Mouse (Mus musculus) gastrocnemius, adult 2 months (tissue): ENCODE measurements around the gene Trpm6. TPM values are rescaled to one million over a fixed set of nuclear protein-coding genes. Genes with fewer than 3 reads are reported as not detected.
A peak's percentile ranks its signal among the peaks of the same experiment; 100 is the strongest.

Experiments used
- DNase-seq: peaks from one replicate; pipeline ENCODE4 v3.0.0; 2022
- H3K27ac ChIP-seq: fragments of 200-600 bp; 2 replicates; pipeline ENCODE4 v1.8.1; 2022; ENCODE audit warnings: mild to moderate bottlenecking
- H3K4me3 ChIP-seq: fragments of 200-600 bp; 2 replicates; pipeline ENCODE4 v1.8.1; 2022; ENCODE audit warnings: mild to moderate bottlenecking, moderate library complexity
- CTCF ChIP-seq: fragments of 200-600 bp; IDR thresholded peaks from 2 replicates; pipeline ENCODE4 v1.8.1; 2022; ENCODE audit warnings: antibody characterized with exemption, mild to moderate bottlenecking, moderate library complexity
- intact Hi-C: fragments of 180-260 bp; cut with DNase I; formaldehyde crosslinking; loops from one replicate; pipeline ENCODE4 v1.15.1; 2025
- total RNA-seq, 2 experiments: library from RNA; stranded (reverse); gene quantifications; 2 replicates each; pipeline ENCODE4 v1.2.3; 2021

Trpm6 gene
- total RNA-seq, 2 experiments from 2014 or later: 0.06 TPM; not detected in 1

DNA sequence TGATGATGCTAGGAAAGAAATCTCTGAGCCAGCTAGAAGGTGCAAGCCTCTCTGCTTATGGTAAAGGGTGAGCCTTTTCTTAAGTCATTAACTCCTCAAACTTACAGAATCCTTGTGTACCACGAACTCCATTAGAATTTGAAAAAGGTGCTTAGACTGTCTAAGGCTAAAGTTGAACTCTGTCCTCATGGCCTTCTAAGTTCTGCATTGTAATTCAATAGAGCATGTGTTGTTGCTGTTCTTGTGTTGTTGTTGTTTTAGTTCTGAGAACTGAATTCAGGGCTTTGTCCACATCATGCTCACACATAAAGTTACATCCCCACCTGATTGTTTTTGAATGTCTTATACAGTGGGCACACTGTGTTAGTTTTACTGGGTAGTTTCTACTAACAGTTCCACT lies 49.9 kb downstream of the Trpm6 start:
- no peak for DNase-seq
- no peak overlapping the region for H3K27ac ChIP-seq
- no peak overlapping the region for H3K4me3 ChIP-seq
- TF ChIP-seq CTCF: no peak
- intact Hi-C loops: no loop called here

DNA sequence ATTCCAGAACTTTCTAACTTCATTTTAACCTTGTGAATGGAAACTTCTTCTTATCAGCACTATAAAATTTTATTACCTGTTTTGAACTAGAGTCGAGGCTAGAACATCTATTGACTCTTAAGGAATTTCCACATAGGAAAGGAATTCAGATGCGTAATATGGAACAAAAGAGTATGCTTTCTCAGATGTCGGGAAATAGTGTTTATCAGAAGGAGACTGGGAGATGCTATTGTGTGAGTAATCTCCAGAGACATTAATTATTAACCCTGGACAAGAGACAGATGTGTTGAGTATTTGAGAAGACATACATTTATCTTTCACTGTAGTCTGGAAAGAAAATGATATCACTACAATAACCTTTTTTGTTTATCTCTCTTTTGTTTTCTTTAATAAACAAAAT lies 61.5 kb downstream of the Trpm6 start:
- H3K27ac ChIP-seq: no peak overlapping the region
- H3K4me3 ChIP-seq: no peak overlapping the region
- intact Hi-C loops: no loop called here

DNA sequence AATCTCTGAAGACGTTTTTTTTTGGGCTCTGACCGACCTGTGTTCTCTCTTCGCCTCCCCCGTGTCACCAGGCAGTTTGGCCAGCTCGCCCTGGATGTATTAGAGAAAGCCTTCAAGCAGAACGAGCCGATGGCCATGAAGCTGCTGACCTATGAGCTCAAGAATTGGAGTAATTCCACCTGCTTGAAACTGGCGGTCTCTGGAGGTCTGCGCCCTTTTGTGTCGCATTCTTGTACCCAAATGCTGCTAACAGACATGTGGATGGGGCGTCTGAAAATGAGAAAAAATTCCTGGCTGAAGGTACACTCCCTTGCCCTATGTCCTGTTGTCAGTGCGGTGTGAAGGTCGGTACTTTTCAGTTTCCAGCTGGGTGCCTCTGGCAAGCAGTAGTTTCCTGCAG lies 65.4 kb downstream of the Trpm6 start:
- H3K27ac ChIP-seq: no peak overlapping the region
- intact Hi-C loops: no loop called here
- no peak overlapping the region for H3K4me3 ChIP-seq
- no peak for DNase-seq
- TF ChIP-seq CTCF: no peak

More for the DNA sequence above, 61.5 kb downstream of the Trpm6 start:
- TF ChIP-seq CTCF: no peak
- no peak for DNase-seq

DNA sequence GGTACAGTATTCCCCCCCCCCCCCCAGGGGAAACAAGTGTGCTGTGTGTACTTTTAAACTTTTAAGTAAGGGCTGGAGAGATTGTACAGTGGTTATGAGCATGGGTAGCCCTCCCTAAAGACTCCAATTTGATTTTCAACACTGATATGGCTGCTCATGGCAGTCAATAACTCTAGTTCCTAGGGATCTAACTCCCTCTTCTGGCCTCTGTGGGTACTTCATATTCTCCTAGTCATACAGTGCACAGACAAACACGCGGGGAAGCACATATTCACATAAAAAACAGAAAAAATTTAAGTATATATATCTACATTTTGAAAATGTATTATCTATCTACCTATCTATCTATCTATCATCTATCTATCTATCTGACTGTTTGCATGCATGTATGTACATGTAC lies 67.6 kb downstream of the Trpm6 start:
- intact Hi-C loops: no loop called here
- no peak for TF ChIP-seq CTCF

DNA sequence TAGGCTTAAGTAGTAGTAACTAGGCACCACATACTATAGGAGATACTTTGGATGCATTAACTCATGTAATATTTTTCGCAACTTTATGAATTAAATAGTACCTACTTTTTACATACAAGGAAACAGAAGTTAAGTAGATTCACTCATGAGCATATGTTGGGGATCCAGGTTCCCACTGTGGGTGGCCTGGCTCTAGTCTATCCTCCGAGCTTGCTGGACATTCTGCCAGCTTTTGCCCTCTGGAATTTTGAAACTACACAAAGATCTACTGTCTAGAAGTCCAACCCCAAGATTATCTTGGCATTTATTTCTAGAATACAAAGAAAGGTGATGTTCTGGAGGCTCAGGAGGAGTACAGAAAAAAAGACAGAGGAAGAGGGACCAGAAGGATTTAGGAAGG lies 78.8 kb downstream of the Trpm6 start:
- Histone ChIP-seq H3K27ac (no peak overlapping the region), H3K4me3 (no peak overlapping the region)
- TF ChIP-seq CTCF: no peak
- no peak for DNase-seq
- intact Hi-C loops: no loop called here

More for the DNA sequence above, 67.6 kb downstream of the Trpm6 start:
- DNase-seq: no peak
- H3K27ac ChIP-seq: no peak overlapping the region
- H3K4me3 ChIP-seq: no peak overlapping the region

DNA sequence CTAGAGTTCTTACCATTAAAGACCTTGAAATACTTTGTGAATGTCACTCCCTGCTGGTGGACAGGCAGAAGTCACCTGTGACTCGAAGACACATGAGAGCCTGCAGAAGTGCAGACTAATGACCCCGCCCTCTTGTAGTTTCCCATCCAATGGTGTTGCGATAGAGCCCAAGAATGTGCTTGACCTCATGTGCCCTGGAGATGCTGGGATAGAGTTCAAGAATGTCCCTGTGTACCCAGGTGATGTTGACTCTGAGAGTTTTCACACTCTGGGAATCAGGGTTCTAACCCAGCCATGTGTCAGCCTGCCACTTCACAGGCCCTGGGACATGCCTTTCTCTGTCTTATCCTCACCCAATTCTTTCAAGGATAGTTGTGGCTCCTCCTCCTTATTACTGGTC lies 81.4 kb downstream of the Trpm6 start:
- TF ChIP-seq CTCF: no peak
- no peak overlapping the region for H3K4me3 ChIP-seq
- intact Hi-C loops: loop anchor here (10.0 kb wide), 1 partner anchor 1366 kb away; no protein-coding TSS in a partner anchor
- no peak for DNase-seq
- H3K27ac ChIP-seq: no peak overlapping the region

DNA sequence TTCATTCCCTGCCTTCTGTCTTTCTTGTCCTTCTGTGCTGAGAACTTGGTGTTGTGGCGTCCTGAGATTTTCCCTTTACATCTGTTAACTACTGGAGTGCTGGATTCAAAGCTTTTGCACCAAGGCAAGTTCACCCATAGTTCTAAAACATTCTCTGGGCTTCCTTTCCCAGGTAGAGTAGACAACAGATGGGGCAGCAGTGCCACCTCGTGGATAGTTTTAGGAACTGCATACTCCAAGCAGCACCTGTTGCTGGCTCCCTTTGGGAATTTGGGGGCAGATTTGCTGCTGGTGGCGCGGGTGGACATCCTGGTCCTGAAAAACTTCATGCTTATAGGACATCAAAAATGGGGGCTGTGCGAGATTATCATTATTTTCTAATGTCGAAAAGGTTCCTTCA lies 85.2 kb downstream of the Trpm6 start:
- Histone ChIP-seq H3K27ac (no peak overlapping the region), H3K4me3 (no peak overlapping the region)
- intact Hi-C loops: loop anchor here (10.0 kb wide), 1 partner anchor 1370 kb away; no protein-coding TSS in a partner anchor
- TF ChIP-seq CTCF: peak; percentile 91
- DNase-seq: peak; percentile 35

DNA sequence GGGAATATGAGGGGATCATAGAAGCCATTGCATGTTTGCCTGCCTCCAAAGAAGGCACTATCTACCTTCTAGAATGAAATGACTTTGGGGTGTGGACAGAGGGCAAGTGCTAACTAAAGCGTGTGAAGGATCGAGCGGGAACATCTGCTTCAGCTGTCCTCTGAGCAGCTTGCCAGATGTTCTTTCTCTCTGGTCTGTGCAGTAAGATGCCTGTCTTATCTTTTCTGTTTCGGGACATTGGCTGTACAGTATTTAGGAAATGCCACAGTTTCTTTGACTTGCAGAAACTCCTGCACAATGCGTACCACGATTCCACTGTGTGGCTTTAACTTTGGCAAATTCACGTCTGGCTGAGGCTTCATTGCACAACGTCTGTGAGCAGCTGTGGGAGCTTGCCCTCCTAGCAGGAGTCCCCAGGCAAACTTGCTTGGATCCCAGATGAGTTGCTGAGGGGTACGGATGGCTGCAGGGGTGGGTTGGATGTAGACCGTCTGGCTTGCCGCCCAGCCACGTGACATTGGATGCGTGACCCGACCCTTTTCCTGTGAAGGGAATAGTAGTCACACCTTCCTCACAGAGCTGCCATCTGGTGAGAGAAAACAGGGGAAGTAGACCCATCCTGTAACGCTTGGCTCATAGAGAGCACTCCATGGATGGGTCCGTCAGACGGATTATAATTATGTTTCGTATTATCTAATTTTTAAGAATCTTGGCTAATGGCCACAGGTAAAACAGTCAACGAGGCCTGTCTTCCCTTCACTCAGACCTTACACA lies 92.2 kb downstream of the Trpm6 start:
- no peak for DNase-seq
- Histone ChIP-seq H3K27ac (no peak overlapping the region), H3K4me3 (no peak overlapping the region)
- TF ChIP-seq CTCF: no peak
- intact Hi-C loops: no loop called here

DNA sequence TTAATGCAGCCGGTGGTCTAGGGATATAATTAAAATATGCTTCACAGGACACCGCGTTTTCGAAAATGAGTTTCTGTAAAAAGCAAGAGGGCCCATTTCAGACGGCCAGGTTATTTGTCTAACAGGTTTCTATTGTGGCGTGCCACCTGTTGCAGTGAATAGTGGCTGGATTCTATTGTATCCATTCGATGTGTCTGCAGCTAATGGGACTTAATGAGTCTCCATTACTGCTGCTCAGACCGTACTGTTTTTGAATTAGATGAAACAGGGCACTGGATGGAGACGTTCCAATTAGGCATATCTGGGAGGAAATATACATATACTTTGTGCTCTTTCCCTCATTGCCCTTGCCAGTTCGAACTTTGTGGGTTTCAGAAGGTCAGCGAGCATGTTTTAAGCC lies 92.8 kb downstream of the Trpm6 start:
- intact Hi-C loops: no loop called here
- no peak overlapping the region for H3K27ac ChIP-seq
- TF ChIP-seq CTCF: no peak
- H3K4me3 ChIP-seq: no peak overlapping the region
- no peak for DNase-seq

DNA sequence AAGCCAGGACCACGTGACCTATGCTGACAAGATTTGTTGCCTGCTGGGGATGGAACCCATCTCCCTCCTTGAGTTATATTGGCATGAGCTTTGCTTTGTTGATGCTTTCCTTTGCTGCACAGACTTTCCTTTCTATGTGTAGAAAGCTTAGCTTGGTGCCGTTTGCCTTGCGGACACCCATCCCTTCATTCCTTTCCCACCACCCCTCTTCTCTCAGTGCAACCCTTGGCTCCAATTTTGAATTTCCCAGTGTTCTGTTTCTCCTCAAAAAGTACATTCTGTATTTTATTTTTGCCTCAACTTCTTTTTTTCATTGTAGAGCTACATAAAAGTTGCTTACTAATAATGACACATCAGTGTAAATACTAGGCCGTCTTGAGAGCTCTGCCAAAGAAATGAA lies 96.6 kb downstream of the Trpm6 start:
- no peak overlapping the region for H3K4me3 ChIP-seq
- intact Hi-C loops: no loop called here
- no peak for TF ChIP-seq CTCF
- DNase-seq: no peak
- H3K27ac ChIP-seq: no peak overlapping the region

DNA sequence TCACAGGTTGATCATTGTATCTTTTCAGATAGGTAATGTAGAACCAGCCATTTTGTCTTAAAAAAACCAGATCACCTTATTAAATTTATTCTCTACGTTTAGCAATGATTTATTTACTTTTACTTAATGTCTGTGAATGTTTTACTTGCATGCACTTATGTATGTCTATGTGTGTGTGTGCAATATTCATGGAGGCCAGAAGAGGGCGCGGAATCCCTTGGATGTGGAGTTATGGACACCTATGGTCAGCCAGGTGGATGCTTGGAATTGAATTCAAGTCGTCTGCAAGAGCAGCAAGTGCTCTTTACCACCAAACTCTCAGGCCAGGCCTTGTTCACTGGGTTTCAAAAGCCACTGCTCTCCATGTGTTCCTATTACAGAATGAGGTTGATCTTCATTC lies 118.5 kb downstream of the Trpm6 start:
- no peak for DNase-seq
- intact Hi-C loops: no loop called here

DNA sequence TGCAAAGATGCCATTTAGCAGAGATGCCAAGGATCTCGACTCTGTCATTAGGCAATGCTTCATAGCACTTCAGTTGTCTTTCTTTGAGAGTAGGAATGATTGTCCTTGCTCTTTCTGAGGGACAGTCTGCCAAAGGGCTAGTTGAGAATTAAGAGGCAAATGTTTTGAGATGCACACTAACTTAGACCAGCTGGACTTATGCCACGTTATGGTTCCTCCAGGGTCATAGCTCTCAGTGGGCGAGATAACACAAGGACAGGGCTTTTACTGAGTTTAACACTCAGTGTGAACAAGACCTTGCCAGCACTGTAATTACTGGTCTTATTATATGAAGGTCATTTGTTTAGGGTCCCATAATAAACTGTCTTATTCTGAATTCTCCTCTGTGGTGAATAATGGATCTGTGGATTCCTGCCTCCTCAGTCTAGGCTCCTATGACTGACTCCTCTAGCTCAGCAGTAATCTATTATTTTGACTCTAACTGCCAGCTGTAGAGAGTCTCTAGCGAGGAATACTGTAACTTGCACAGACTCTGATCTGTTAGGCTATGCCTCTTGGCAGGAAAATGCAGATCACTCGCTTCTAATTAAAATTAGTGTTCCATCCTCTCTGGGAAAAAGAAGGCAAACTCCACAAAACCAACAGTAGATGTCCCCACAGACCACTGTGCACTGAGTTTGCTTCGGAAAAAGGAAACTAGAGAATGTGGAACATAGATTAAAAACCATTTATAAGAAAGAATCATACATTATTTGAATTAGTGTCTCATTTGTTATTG lies 123.2 kb downstream of the Trpm6 start:
- peak; percentile 45 for TF ChIP-seq CTCF
- no peak overlapping the region for H3K4me3 ChIP-seq
- H3K27ac ChIP-seq: no peak overlapping the region
- DNase-seq: no peak
- intact Hi-C loops: no loop called here

More for the DNA sequence above, 118.5 kb downstream of the Trpm6 start:
- Histone ChIP-seq H3K27ac (no peak overlapping the region), H3K4me3 (no peak overlapping the region)
- TF ChIP-seq CTCF: no peak
